13 mouse cellular contexts compared by ENCODE assay signal in genomic region chr15:85975746-85976145, GRCm38 (mm10). TPM values are rescaled to one million over a fixed set of nuclear protein-coding genes. Genes with fewer than 3 reads are reported as not detected.
DNase-seq lines count a peak whose midpoint lies in the region; ATAC-seq and TF ChIP-seq lines count a peak whose summit lies in the region.
"Had no signal": no experiment of that assay in that cellular context is flagged by ENCODE, and none has a peak within 500 bp of the region (broad histone marks: within the 10 kb centered on the region; RNA-seq: fewer than 3 reads in every experiment).

No protein-coding gene starts in this region.

- no peaks in the 10 kb centered on the region; the same call in 1 of the 2 replicates for H3K27me3 ChIP-seq in hindbrain, postnatal 0 days (ENCODE audit: insufficient read depth, low read length)

- 0 out of 2 replicates have a peak overlapping the region, but pooled peaks have one; percentile 5 for H3K9ac ChIP-seq in hindbrain, postnatal 0 days (replicated peaks; ENCODE audit: low read length)

- H3K4me2 ChIP-seq in hindbrain, postnatal 0 days (ENCODE audit: low read depth, low read length) = peak overlapping the region; percentile 19; the same call in 1 of the 2 replicates

- H3K4me1 ChIP-seq in hindbrain, postnatal 0 days (ENCODE audit: insufficient read depth, low read length) = 0 out of 2 replicates have a peak, but pooled peaks cover 9% of the 10 kb centered on the region

- TF ChIP-seq CTCF in hindbrain, postnatal 0 days (IDR thresholded peaks at IDR 0.05; ENCODE audit: low read depth) = no peak
- no peak for TF ChIP-seq CTCF in gastrocnemius, adult 2 months (IDR thresholded peaks at IDR 0.05)

- no peak for ATAC-seq in hindbrain, postnatal 0 days
- no peak for ATAC-seq in erythroid progenitor cell, adult 5-6 weeks (replicated peaks; ENCODE audit: low FRiP score, poor library complexity, severe bottlenecking)
- ATAC-seq: activated CD4-positive, CD25-positive, alpha-beta regulatory T cell, adult 4 months had no signal

- intact Hi-C loops in gastrocnemius, adult 2 months (cut with DNase I) = no loop called here

- H3K4me3 ChIP-seq in hindbrain, postnatal 0 days (ENCODE audit: low read length) = no peak overlapping the region
- H3K4me3 ChIP-seq in gastrocnemius, adult 2 months = no peak overlapping the region

- H3K9me3 ChIP-seq in hindbrain, postnatal 0 days (ENCODE audit: low read length) = no peaks in the 10 kb centered on the region

- DNase-seq in embryo, embryonic 10 days (ENCODE audit: low spot score) = peak; percentile 31
- DNase-seq in embryo, embryonic 9.5 days (ENCODE audit: extremely low spot score) = no peak
- peak; percentile 15 for DNase-seq in right cerebral cortex, postnatal 25 days
- DNase-seq in right cerebral cortex, postnatal 14 days = no peak
- peak; percentile 70 for DNase-seq in hindbrain, postnatal 0 days (ENCODE audit: low spot score)
- DNase-seq in gastrocnemius, adult 2 months = no peak
- no peak for DNase-seq in thymus, postnatal 25 days
- DNase-seq: heart, adult 18-20 months; right cerebral cortex, adult 18-20 months had no signal

- 20% methylated on average over 16 of the region's 16 CpGs for WGBS in hindbrain, postnatal 0 days

- H3K36me3 ChIP-seq in hindbrain, postnatal 0 days (ENCODE audit: insufficient read depth, low read length) = no peaks in the 10 kb centered on the region

- H3K27ac ChIP-seq in hindbrain, postnatal 0 days = no peak overlapping the region; the same call in 1 of the 2 replicates
- H3K27ac ChIP-seq in gastrocnemius, adult 2 months = no peak overlapping the region
- H3K27ac ChIP-seq: kidney, postnatal 0 days had no signal

RNA-seq across cellular contexts. Expression of gene Celsr1, which starts 57.8 kb away (rescaled TPM):
- 16.4 and 19.4 TPM in 2 replicates for total RNA-seq in hindbrain, postnatal 0 days (2014; rRNA removed)
- 0.98 and 0.99 TPM in 2 replicates for polyA plus RNA-seq in hindbrain, postnatal 0 days (2015; fragmentation: Nextera tagmentation; extraction: Ambion mirVana)
- under 1 TPM; 0.13 to 0.28 TPM for total RNA-seq in gastrocnemius, adult 2 months (2021)
- total RNA-seq in erythroid progenitor cell, adult 5-6 weeks (2015; ENCODE audit: low replicate concordance) = 1.1 and 1.3 TPM in 2 replicates
- 0.30 and 0.39 TPM in 2 replicates for total RNA-seq in erythroid progenitor cell, adult 5-6 weeks (2017; ENCODE audit: low replicate concordance)
- total RNA-seq: CH12.LX had no signal

Comparison
In these comparisons a context has a peak if more than half of its experiments do, and no peak if none do; other contexts are left out.
1. DNase-seq: peak in embryo, embryonic 10 days (single experiment), right cerebral cortex, postnatal 25 days (single experiment) and hindbrain, postnatal 0 days (single experiment); none in embryo, embryonic 9.5 days (single experiment), right cerebral cortex, postnatal 14 days (single experiment), gastrocnemius, adult 2 months (single experiment) and thymus, postnatal 25 days (single experiment).